Mouse (Mus musculus): Measurements from ENCODE around the gene Nkiras2.

DNA sequence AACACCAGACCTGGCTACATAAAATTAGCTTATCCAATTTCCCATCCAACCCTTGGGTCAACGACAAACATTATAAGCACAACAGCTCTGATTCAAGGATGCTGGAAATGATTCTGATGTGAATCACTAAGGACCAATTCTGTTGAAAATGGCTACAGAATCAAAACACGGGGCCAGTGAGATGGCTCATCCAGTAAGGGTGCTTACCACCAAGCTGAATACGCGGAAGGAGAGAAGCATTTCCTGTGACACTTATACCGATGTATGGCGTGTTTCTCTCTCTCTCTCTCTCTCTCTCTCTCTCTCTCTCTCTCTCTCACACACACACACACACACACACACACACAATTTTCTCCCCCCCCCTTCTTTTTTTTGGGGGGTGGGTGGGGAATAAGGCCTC is 11.9 kb upstream of the Nkiras2 start:
- no peak for TF ChIP-seq ZKSCAN1 (IDR thresholded peaks at IDR 0.05; ENCODE audit: borderline replicate concordance, low read depth, low read length)
- no peak for TF ChIP-seq HCFC1 (IDR thresholded peaks at IDR 0.05; ENCODE audit: low read depth, low read length)
- no peak for TF ChIP-seq ZMIZ1 (IDR thresholded peaks at IDR 0.05; ENCODE audit: low read depth, low read length)
